Mouse (Mus musculus) ES-E14 (cell line): ENCODE results near the gene Sik3. TPM values are rescaled to one million over a fixed set of nuclear protein-coding genes. Genes with fewer than 3 reads are reported as not detected.
A peak's percentile ranks its signal among the peaks of the same experiment; 100 is the strongest.

Source experiments
- DNase-seq: peaks from one replicate; pipeline ENCODE4 v3.0.0-alpha.2; 2013; ENCODE audit warnings: low read depth, low spot score
- H3K27ac ChIP-seq: 2 replicates; pipeline ENCODE4 v1.5.1; 2012; ENCODE audit warnings: low read depth, mild to moderate bottlenecking, low read length, moderate library complexity, mixed read lengths; ENCODE audit not compliant: poor library complexity, insufficient read depth, severe bottlenecking
- H3K36me3 ChIP-seq: 2 replicates; pipeline ENCODE4 v1.6.1; 2012; ENCODE audit warnings: mild to moderate bottlenecking, low read length, moderate library complexity, mixed read lengths; ENCODE audit not compliant: control insufficient read depth, poor library complexity, insufficient read depth, severe bottlenecking
- H3K4me1 ChIP-seq, 2 experiments: fragments of 150-350 bp in 1 of 2; sonication (generic) in 1 of 2; 2 replicates each; pipeline ENCODE4 v1.6.1; 2012; ENCODE audit warnings: low read length in 2 of 2, mild to moderate bottlenecking in 1 of 2, mixed read lengths in 1 of 2; ENCODE audit not compliant: control insufficient read depth in 2 of 2, insufficient read depth in 2 of 2, poor library complexity in 1 of 2
- H3K4me3 ChIP-seq, 2 experiments: fragments of 150-350 bp in 1 of 2; sonication (generic) in 1 of 2; 2 replicates each; pipeline ENCODE4 v1.5.1; 2012; ENCODE audit warnings: low read length in 2 of 2, low read depth in 1 of 2, mild to moderate bottlenecking in 1 of 2, mixed read lengths in 1 of 2; ENCODE audit not compliant: insufficient read depth in 1 of 2, poor library complexity in 1 of 2, severe bottlenecking in 1 of 2
- H3K9ac ChIP-seq: 2 replicates; pipeline ENCODE4 v1.6.1; 2012; ENCODE audit warnings: low read depth, mild to moderate bottlenecking, low read length, mixed read lengths; ENCODE audit not compliant: poor library complexity, insufficient read depth, severe bottlenecking
- H3K9me3 ChIP-seq: fragments of 150-350 bp; sonication (generic); 2 replicates; pipeline ENCODE4 v1.6.1; 2012; ENCODE audit warnings: low read depth, mild to moderate bottlenecking, low read length; ENCODE audit not compliant: control insufficient read depth, insufficient read depth
- CHD2 ChIP-seq: IDR thresholded peaks from 2 replicates; pipeline ENCODE4 v1.6.1; 2014; ENCODE audit warnings: mild to moderate bottlenecking, low read depth, low read length, inconsistent platforms
- HCFC1 ChIP-seq: IDR thresholded peaks from 2 replicates; pipeline ENCODE4 v1.6.1; 2012; ENCODE audit warnings: low read length, inconsistent platforms, borderline replicate concordance; ENCODE audit not compliant: insufficient read depth
- MAFK ChIP-seq: IDR thresholded peaks from 2 replicates; pipeline ENCODE4 v1.6.1; 2014; ENCODE audit warnings: mild to moderate bottlenecking, low read depth, low read length, inconsistent platforms; ENCODE audit not compliant: insufficient read depth
- ZC3H11A ChIP-seq: IDR thresholded peaks from 2 replicates; pipeline ENCODE4 v1.6.1; 2012; ENCODE audit warnings: low read depth, mild to moderate bottlenecking, inconsistent platforms, low read length, borderline replicate concordance
- ZNF384 ChIP-seq: IDR thresholded peaks from 2 replicates; pipeline ENCODE4 v1.6.1; 2012; ENCODE audit warnings: low read depth, low read length, inconsistent platforms
- in situ Hi-C, 2 experiments: fragments of 600-800 bp; cut with MboI; formaldehyde crosslinking; loops; one replicate each; pipeline ENCODE4 v1.15.1; 2025; ENCODE audit warnings: low sequenced_read_pairs in 2 of 2, inconsistent platforms in 1 of 2; ENCODE audit not compliant: unreplicated experiment in 2 of 2
- total RNA-seq: library from RNA; depleted of rRNA; stranded (reverse); fragments of 300-350 nt; gene quantifications from 2 replicates; pipeline ENCODE4 v1.2.3, GENCODE M21; 2012

Sik3 gene
- total RNA-seq, 1 experiment = 18.9 TPM

GRCm38 (mm10) chr9:46014251-46014681 lies 1.6 kb downstream of the Sik3 start:
- in situ Hi-C loops = no loop called here
- no peaks in the 10 kb centered on the region for H3K9me3 ChIP-seq
- H3K4me3 ChIP-seq = peak overlapping the region in 1 of 2 experiments; percentile 83; a peak in 1 of 4 replicates
- H3K9ac ChIP-seq = no peak overlapping the region
- no peak for DNase-seq
- no peak overlapping the region for H3K27ac ChIP-seq
- H3K4me1 ChIP-seq = peaks cover 4 to 14% of the 10 kb centered on the region in 2 experiments; a peak in 2 of 4 replicates
- no peaks in the 10 kb centered on the region; the same call in 1 of the 2 replicates for H3K36me3 ChIP-seq
- TF ChIP-seq MAFK = no peak

GRCm38 (mm10) chr9:46015081-46015551 lies 2.5 kb downstream of the Sik3 start:
- H3K4me1 ChIP-seq = peaks cover 6 to 10% of the 10 kb centered on the region in 2 experiments; a peak in 2 of 4 replicates
- in situ Hi-C loops = no loop called here
- no peak for DNase-seq
- H3K4me3 ChIP-seq = no peak overlapping the region
- no peak overlapping the region for H3K9ac ChIP-seq
- no peak overlapping the region for H3K27ac ChIP-seq
- TF ChIP-seq MAFK = no peak
- no peak for TF ChIP-seq ZC3H11A
- TF ChIP-seq ZNF384 = no peak
- no peak for TF ChIP-seq CHD2
- no peak for TF ChIP-seq HCFC1
- H3K36me3 ChIP-seq = no peaks in the 10 kb centered on the region; the same call in 1 of the 2 replicates
- no peaks in the 10 kb centered on the region for H3K9me3 ChIP-seq

- no peak for DNase-seq
- Histone ChIP-seq H3K9me3 (no peaks in the 10 kb centered on the region), H3K27ac (no peak overlapping the region)
Observed at GRCm38 (mm10) chr9:46015831-46016230, 3.2 kb downstream of the Sik3 start.

GRCm38 (mm10) chr9:46016417-46016816 lies 3.8 kb downstream of the Sik3 start:
- no peak for TF ChIP-seq MAFK
- TF ChIP-seq HCFC1 = no peak
- TF ChIP-seq ZC3H11A = no peak
- no peak for TF ChIP-seq CHD2
- TF ChIP-seq ZNF384 = no peak
- no peaks in the 10 kb centered on the region for H3K9me3 ChIP-seq
- H3K27ac ChIP-seq = no peak overlapping the region
- H3K4me1 ChIP-seq = peaks cover 8 to 11% of the 10 kb centered on the region in 2 experiments; a peak in 3 of 4 replicates
- no peak overlapping the region for H3K4me3 ChIP-seq
- H3K36me3 ChIP-seq = no peaks in the 10 kb centered on the region; the same call in 1 of the 2 replicates
- DNase-seq = no peak
- H3K9ac ChIP-seq = no peak overlapping the region
- in situ Hi-C loops = no loop called here

More at GRCm38 (mm10) chr9:46015831-46016230, 3.2 kb downstream of the Sik3 start:
- no peak overlapping the region for H3K9ac ChIP-seq
- H3K4me3 ChIP-seq = no peak overlapping the region
- H3K36me3 ChIP-seq = no peaks in the 10 kb centered on the region; the same call in 1 of the 2 replicates
- TF ChIP-seq HCFC1 (no peak), ZNF384 (no peak), CHD2 (no peak), MAFK (no peak), ZC3H11A (no peak)
- peaks cover 7 to 11% of the 10 kb centered on the region in 2 experiments; a peak in 2 of 4 replicates for H3K4me1 ChIP-seq
- in situ Hi-C loops = no loop called here

GRCm38 (mm10) chr9:46018316-46018715 lies 5.7 kb downstream of the Sik3 start:
- no peak overlapping the region for H3K27ac ChIP-seq
- in situ Hi-C loops = no loop called here
- H3K4me3 ChIP-seq = no peak overlapping the region
- DNase-seq = no peak
- TF ChIP-seq MAFK = no peak
- TF ChIP-seq ZNF384 = no peak
- no peak for TF ChIP-seq ZC3H11A
- no peak for TF ChIP-seq HCFC1
- TF ChIP-seq CHD2 = no peak
- H3K4me1 ChIP-seq = peaks cover 11 to 16% of the 10 kb centered on the region in 2 experiments; a peak in 3 of 4 replicates
- no peaks in the 10 kb centered on the region for H3K9me3 ChIP-seq
- no peaks in the 10 kb centered on the region; the same call in 1 of the 2 replicates for H3K36me3 ChIP-seq
- no peak overlapping the region for H3K9ac ChIP-seq
